Mouse (Mus musculus): ENCODE data around the gene Asic2.

DNA sequence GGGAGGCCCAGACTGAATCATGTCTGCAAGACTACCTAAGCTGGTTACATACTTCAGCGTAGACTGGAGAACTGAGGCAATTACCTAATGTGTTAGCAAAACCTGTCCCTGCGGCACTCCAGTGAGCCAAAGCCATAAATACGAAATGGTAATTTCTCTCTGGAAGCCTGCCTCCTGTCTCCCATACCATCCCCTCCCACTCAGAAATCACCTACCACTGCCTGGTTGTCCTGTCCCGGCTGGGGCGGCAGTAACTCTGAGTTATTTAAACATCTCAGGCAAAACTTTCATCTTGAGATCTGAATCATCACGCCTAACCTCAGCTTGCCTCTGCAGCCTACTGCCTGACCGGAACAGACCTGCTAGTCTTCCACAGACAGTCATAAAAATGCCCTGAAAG is 835.6 kb downstream of the Asic2 start:
- TF ChIP-seq CTCF (IDR thresholded peaks at IDR 0.05; ENCODE audit: borderline replicate concordance, control insufficient read depth, extremely low read depth, insufficient read depth, low read length, poor library complexity), result no peak
- no peak for TF ChIP-seq POLR2A (IDR thresholded peaks at IDR 0.05; ENCODE audit: control insufficient read depth, extremely low read depth, insufficient read depth, low read length, poor library complexity)
